Mouse (Mus musculus): ENCODE data around the gene Pjvk. TPM values are rescaled to one million over a fixed set of nuclear protein-coding genes. Genes with fewer than 3 reads are reported as not detected.
"Not testable (repeated sequence)": the region's sequence is repeated elsewhere in the genome, so short reads cannot be mapped to it uniquely, and the experiment has no call there.

Pjvk gene
- total and polyA plus RNA-seq, 2 experiments from 2014 or later = 1.3 TPM; not detected in 1

DNA sequence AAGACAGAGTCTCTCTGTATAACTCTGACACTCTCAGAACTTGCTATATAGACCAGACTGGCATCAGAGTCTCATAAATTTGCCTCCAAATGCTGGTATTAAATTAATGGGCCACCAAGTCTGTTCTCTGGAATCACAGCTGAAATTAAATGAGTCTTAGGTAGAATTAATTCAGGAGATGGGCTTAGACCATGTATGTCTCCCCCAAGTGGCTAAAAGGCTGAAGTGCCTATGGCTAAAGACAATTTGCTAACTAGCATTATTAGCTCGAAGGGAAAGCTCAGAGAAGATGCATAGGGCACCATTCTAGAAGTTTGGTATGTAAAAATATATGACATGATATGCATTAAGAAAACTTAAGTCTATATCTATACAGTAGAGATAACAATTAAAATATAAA lies 30.2 kb upstream of the Pjvk start:
- Histone ChIP-seq H3K4me2 (ENCODE audit: low read depth, low read length, poor library complexity, severe bottlenecking) (no peak overlapping the region), H3K27ac (ENCODE audit: low read depth, low read length) (no peak overlapping the region), H3K4me3 (ENCODE audit: low read depth, low read length) (no peak overlapping the region), H3K27me3 (ENCODE audit: insufficient read depth, low read length) (no peaks in the 10 kb centered on the region), H3K9me3 (ENCODE audit: low read length) (no peaks in the 10 kb centered on the region), H3K4me1 (ENCODE audit: insufficient read depth, low read length) (no peaks in the 10 kb centered on the region), H3K36me3 (ENCODE audit: insufficient read depth, low read length) (no peaks in the 10 kb centered on the region), H3K9ac (replicated peaks; ENCODE audit: low read length, poor library complexity, severe bottlenecking) (no peak overlapping the region)
- TF ChIP-seq CTCF (IDR thresholded peaks at IDR 0.05) = peak; percentile 92
- WGBS = 37% methylated on average over 1 of the region's 1 CpGs
- ATAC-seq (ENCODE audit: low FRiP score) = no peak
- DNase-seq (ENCODE audit: low spot score) = peak; percentile 83

DNA sequence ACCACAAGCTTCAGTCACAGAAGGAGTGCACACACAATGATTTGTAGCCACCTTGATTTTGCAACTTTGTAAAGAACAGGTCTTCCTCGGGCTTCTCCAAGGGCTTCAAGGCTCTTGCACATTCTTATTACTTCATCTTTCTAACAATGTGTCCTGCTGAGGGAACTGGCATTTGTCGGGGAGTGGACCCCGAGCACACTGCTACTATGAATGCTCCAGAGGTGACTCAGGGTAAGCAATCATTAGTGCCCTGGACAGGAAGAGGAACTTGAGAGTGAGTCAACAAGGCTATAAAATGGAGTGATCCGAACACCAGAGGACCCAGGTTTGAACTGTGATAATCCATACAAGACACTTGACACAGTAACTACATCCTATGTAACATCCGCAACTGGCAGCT lies 28.1 kb upstream of the Pjvk start:
- DNase-seq (ENCODE audit: low spot score) (no peak), ATAC-seq (ENCODE audit: low FRiP score) (no peak)
- no peak overlapping the region for H3K4me2 ChIP-seq (ENCODE audit: low read depth, low read length, poor library complexity, severe bottlenecking)
- no peaks in the 10 kb centered on the region for H3K4me1 ChIP-seq (ENCODE audit: insufficient read depth, low read length)
- H3K4me3 ChIP-seq (ENCODE audit: low read depth, low read length) = no peak overlapping the region
- no peaks in the 10 kb centered on the region for H3K9me3 ChIP-seq (ENCODE audit: low read length)
- H3K27ac ChIP-seq (ENCODE audit: low read depth, low read length) = no peak overlapping the region
- H3K36me3 ChIP-seq (ENCODE audit: insufficient read depth, low read length) = peaks cover 3% of the 10 kb centered on the region; the same call in 1 of the 2 replicates
- no peaks in the 10 kb centered on the region for H3K27me3 ChIP-seq (ENCODE audit: insufficient read depth, low read length)
- H3K9ac ChIP-seq (replicated peaks; ENCODE audit: low read length, poor library complexity, severe bottlenecking) = no peak overlapping the region
- 93% methylated on average over 5 of the region's 5 CpGs for WGBS
- no peak for TF ChIP-seq CTCF (IDR thresholded peaks at IDR 0.05)

DNA sequence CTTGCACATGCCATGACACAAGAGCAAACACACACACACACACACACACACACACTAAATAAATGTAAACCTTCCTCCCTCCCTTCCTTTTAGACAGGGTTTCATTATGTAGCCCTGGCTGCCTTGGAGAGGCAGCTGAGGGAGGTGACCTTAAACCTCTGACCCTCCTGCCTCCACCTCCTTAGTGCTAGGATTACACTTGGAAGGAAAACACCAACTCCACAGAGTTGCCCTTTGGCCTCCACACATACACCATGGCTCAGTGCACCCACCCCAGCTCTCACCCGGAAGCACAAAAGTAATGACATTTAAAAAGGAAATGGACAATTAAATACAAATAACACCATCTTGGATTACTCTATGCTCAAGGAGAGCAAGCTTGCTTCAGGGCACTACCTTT lies 26.6 kb upstream of the Pjvk start:
- no peak overlapping the region for H3K4me2 ChIP-seq (ENCODE audit: low read depth, low read length, poor library complexity, severe bottlenecking)
- H3K4me3 ChIP-seq (ENCODE audit: low read depth, low read length) = no peak overlapping the region
- WGBS = 72% methylated on average over 1 of the region's 1 CpGs
- ATAC-seq (ENCODE audit: low FRiP score) = no peak
- H3K27me3 ChIP-seq (ENCODE audit: insufficient read depth, low read length) = no peaks in the 10 kb centered on the region
- H3K9ac ChIP-seq (replicated peaks; ENCODE audit: low read length, poor library complexity, severe bottlenecking) = no peak overlapping the region
- no peak for TF ChIP-seq CTCF (IDR thresholded peaks at IDR 0.05)
- no peak for DNase-seq (ENCODE audit: low spot score)
- H3K27ac ChIP-seq (ENCODE audit: low read depth, low read length) = no peak overlapping the region
- H3K4me1 ChIP-seq (ENCODE audit: insufficient read depth, low read length) = no peaks in the 10 kb centered on the region
- H3K36me3 ChIP-seq (ENCODE audit: insufficient read depth, low read length) = peaks cover 6% of the 10 kb centered on the region; the same call in 1 of the 2 replicates
- no peaks in the 10 kb centered on the region for H3K9me3 ChIP-seq (ENCODE audit: low read length)

DNA sequence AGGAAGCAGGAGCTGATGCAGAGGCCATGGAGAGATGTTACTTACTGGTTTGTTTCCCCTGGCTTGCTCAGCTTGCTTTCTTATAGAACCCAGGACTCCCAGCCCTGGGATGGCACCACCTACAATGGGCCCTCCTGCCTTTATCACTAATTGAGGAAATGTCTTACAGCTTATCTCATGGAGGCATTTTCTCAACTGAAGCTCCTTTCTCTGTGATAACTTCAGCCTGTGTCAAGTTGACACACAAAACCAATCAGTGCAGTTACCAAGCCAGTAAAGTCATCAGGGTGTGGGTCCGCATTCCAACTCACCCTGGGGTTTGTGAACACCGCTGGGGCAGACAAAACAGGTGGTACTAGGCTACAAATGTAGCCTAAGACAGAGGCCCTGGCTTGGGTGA lies 26.0 kb upstream of the Pjvk start:
- H3K9me3 ChIP-seq (ENCODE audit: low read length); H3K4me3 ChIP-seq (ENCODE audit: low read depth, low read length); H3K27ac ChIP-seq (ENCODE audit: low read depth, low read length); H3K4me1 ChIP-seq (ENCODE audit: insufficient read depth, low read length); DNase-seq (ENCODE audit: low spot score); H3K9ac ChIP-seq (replicated peaks; ENCODE audit: low read length, poor library complexity, severe bottlenecking); H3K27me3 ChIP-seq (ENCODE audit: insufficient read depth, low read length); H3K4me2 ChIP-seq (ENCODE audit: low read depth, low read length, poor library complexity, severe bottlenecking); H3K36me3 ChIP-seq (ENCODE audit: insufficient read depth, low read length); ATAC-seq (ENCODE audit: low FRiP score): not testable (repeated sequence)
- WGBS = 96% methylated on average over 2 of the region's 2 CpGs

DNA sequence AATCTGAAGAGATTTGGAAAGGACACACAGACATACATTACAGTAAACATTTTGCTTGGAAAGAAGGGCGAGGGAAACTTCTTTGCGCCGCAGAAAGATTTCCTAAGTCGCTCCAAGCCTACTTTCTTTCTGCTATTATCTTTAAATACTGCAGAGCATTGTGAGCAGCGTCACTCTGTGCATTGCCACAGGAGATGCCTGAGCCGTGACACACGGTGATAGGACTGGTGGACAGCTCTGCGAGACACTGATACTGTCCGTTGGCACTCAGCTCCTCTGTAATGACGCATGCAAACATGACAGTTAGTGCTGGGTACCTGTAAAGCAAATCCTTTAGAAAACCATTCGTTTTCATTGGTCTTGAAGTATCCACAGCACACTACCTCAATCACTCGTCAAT lies 18.0 kb upstream of the Pjvk start:
- DNase-seq (ENCODE audit: low spot score) = no peak
- 93% methylated on average over 12 of the region's 12 CpGs for WGBS

DNA sequence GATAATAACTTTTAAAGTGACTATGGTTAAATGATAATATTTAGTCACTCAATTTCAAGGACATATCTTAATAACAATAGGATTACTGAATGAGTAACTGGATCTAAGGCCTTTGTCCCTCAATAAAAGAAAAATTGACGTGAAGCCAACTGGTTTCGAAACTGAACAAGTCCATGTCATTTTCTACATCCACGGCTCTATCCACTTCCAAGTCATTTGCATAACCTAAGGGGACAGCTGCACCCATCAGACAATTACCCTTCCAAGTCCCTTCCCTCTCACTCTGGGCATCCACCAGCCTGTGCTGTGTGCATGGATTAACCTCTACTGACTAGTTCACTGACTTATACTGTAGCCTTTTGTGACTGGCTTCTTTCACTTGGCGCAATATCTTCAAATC lies 16.7 kb upstream of the Pjvk start:
- no peak overlapping the region for H3K9ac ChIP-seq (replicated peaks; ENCODE audit: low read length, poor library complexity, severe bottlenecking)
- H3K4me1 ChIP-seq (ENCODE audit: insufficient read depth, low read length) = no peaks in the 10 kb centered on the region
- ATAC-seq (ENCODE audit: low FRiP score) (no peak), DNase-seq (ENCODE audit: low spot score) (no peak)
- H3K27ac ChIP-seq (ENCODE audit: low read depth, low read length) = no peak overlapping the region
- no peaks in the 10 kb centered on the region for H3K9me3 ChIP-seq (ENCODE audit: low read length)
- H3K36me3 ChIP-seq (ENCODE audit: insufficient read depth, low read length) = peaks cover 60% of the 10 kb centered on the region
- H3K4me2 ChIP-seq (ENCODE audit: low read depth, low read length, poor library complexity, severe bottlenecking) = no peak overlapping the region
- TF ChIP-seq CTCF (IDR thresholded peaks at IDR 0.05) = no peak
- 51% methylated on average over 4 of the region's 4 CpGs for WGBS
- no peak overlapping the region for H3K4me3 ChIP-seq (ENCODE audit: low read depth, low read length)
- no peaks in the 10 kb centered on the region for H3K27me3 ChIP-seq (ENCODE audit: insufficient read depth, low read length)

More for the DNA sequence above, 18.0 kb upstream of the Pjvk start:
- no peak for TF ChIP-seq CTCF (IDR thresholded peaks at IDR 0.05)
- no peak for ATAC-seq (ENCODE audit: low FRiP score)
- Histone ChIP-seq H3K27me3 (ENCODE audit: insufficient read depth, low read length) (no peaks in the 10 kb centered on the region), H3K4me2 (ENCODE audit: low read depth, low read length, poor library complexity, severe bottlenecking) (no peak overlapping the region), H3K4me3 (ENCODE audit: low read depth, low read length) (no peak overlapping the region), H3K36me3 (ENCODE audit: insufficient read depth, low read length) (peaks cover 51% of the 10 kb centered on the region), H3K4me1 (ENCODE audit: insufficient read depth, low read length) (no peaks in the 10 kb centered on the region), H3K9ac (replicated peaks; ENCODE audit: low read length, poor library complexity, severe bottlenecking) (no peak overlapping the region), H3K27ac (ENCODE audit: low read depth, low read length) (no peak overlapping the region), H3K9me3 (ENCODE audit: low read length) (no peaks in the 10 kb centered on the region)
